Mouse (Mus musculus): ENCODE data around the gene Ppara.

Gene Ppara

DNA sequence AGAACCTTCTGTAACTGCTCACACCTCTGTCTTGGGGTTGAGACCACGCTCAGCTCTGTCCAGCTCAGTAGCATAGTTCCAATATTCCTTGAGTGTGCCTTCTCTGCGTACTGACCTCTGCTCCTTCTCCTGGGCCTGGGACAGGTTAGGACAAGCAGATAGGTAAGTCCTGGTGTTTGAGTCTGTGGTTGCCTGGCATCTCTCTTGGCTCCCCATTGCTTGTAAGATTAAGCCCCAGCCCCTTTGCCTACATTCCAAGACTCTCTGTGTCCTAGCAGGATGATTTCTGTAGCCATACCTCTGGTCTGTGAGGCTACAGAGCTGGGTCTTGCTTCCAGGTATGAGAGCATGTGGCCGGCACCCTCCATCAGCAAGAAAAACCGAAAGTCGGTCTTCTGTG lies 6.6 kb upstream of the Ppara start:
- DNase-seq (ENCODE audit: low spot score): no peak

DNA sequence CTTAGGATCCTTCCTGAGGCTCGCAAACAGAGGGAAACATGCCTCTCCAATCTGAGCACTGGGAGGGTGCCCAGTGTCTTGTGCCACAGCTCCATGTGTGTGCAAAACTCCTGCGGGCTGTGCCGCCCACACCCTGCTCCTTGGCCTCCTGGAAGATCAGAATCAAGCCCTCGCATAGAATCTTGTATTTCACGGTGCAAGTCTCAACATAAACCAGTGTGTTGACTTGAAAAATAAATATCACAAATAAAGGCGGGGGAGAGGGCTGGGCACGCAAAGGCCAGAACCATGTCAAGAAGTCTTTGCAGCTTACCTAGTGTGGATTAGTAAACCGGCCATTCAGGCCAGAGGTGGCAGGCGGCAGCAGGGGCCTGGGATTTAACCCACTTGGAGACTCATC lies 5.5 kb upstream of the Ppara start:
- DNase-seq (ENCODE audit: low spot score): no peak

DNA sequence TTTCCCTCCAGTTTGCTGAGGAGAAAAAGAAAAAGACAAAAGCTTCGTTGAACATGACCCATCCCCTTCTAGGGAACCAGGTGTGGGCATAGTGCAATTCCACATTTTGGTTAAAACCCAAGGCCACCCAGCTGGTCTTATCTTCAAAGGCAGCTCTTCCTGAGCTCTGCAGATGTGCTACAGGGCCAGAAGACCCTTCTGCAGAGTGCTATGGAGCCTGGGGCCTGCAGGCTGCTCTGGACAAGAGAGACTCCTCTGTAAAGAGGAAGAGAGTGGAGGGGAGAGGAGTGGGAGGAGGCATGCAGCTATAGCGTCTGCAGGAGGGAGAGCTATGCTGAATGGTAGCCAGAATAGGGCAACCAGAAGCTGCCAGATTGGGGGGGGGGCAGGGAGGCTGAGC lies 4.8 kb upstream of the Ppara start:
- no peak for DNase-seq (ENCODE audit: low spot score)

DNA sequence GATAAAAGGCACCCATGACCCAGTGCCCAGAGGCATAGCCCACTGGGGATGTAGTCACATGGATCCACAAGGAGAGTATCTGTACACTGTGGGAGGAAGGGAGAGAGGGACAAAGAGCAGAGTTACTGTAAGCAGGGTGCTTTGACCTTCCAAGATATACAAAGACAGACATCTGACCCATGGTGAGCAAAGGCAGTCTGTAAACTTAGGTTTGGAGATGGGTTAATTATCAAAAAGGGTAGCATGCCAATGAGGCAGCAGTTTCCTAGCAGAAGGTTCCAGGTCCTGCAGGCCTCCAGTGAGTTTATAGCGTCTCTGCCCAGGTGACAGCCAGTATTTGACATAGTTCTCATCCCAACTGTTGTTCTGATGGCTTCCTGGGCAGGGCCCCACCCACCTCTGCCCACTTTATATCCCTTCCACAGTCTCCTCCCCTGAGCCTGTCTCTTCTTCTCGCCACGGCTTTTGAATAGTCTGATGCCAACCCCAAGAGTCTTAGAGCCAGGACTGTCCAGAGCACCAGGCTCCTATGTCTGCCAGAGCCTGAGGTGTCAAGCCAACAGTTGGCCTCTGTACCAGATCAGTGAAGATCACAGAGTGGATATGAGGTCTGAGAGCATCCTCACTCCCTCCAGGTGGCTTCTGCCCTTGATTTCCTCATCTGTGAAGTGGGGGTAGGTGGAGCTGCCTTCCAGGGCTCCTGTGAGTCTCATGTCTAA lies 2.7 kb upstream of the Ppara start:
- no peak for DNase-seq (ENCODE audit: low spot score)

DNA sequence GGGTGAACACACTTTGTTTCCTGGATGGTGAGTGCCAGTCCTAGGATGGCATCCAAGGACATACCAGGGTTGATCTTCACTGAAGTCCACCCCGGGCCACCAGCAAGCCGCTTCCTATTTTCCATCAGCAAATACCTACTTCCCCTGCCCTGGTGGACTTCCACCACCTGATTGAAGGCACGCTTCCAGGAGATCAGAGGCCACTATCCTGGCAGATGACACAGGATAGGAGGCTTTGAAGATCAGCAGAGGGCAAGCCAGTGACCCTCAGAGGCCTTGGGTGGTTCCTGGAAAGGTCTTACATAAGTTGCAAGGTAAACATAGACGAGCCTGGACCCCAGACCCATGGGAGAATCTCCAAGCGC lies 2.2 kb upstream of the Ppara start:
- DNase-seq (ENCODE audit: low spot score): no peak

DNA sequence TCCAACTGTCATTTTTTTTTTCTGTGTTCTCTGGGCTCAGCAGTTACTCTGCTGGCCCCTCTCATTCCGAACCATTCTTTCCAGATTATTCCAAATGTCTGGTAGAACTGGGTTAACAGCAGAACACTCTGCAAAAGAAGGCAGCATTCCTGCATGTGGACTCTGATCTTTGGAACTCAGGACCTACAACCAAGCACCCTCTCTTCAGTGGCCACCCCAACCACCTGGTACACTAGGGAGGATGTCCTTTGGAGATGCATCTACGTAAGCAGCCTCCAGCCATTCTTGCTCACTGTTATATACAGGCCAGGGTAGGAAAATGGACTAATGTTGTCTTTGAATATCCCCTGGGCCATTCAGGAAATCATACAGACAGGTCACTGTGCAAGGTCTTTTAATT lies 1.1 kb upstream of the Ppara start:
- DNase-seq (ENCODE audit: low spot score): no peak

DNA sequence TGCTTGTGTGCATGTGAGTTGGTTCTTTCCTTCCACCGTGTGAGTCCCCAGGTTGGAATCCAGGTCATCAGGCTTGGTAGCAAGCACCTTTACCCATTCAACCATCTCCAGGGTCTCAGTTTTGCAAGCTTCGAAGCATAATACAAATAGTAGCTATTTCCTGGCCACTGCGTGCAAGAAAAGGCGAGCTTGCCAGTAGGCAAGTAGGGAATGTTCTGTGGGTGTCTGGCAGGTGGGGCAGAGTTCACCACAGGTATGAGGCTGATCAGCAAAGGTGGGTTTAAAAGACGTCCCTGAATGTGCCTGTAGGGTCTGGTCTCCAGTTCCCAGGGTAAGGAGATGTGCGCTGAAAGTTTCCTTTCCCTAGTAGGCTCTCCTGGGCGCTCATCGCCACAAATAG lies 635 bp upstream of the Ppara start:
- no peak for DNase-seq (ENCODE audit: low spot score)

DNA sequence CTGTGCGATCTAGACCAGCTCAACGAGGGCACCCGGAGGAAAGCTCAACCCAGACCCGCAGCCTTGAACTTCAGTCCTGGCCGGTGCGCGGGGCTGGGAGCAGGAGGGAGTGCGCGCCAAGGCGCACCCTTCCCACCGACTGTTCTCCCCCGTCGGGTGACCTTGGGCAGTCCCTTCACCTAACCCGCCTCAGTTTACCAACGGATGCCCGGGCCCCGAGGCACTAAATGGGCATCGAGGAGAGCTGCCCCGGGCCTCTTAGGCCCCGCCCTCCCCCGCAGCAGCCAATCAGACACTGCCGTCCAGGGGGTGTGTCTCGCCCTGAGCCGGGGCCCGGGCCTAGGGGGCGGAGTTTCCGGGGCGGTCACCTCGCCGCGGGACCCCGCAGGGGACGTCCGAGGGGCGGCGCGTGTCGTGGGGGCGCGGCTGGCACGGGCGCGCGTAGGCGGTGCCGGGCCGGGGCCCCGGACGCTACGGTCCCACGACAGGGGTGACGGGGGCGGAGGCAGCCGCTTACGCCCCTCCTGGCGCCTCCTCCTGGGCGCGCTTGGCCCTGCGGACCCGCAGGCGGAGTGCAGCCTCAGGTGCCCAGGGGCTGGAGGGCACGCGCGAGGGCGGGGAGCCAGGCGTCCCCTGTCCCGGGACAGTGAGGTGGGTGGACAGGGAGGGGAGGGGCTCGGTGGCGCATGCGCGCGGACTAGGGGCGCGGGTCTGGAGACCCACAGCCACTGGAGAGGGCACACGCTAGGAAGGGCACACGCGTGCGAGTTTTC lies 466 bp downstream of the Ppara start:
- DNase-seq (ENCODE audit: low spot score): peak; percentile 84

DNA sequence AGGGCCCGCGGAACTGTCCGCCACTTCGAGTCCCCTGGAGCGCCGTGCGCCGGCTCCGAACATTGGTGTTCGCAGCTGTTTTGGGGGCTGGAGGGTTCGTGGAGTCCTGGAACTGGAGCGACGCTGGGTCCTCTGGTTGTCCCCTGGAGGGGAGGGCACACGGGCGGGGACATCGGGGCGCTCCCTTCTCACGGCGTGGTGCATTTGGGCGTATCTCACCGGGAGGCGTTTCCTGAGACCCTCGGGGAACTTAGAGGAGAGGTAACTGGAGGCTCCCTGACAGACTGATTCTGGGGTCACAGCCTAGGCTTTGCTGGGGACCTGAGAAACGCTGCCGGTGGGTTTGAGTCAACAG lies 1.0 kb downstream of the Ppara start:
- no peak for DNase-seq (ENCODE audit: low spot score)

DNA sequence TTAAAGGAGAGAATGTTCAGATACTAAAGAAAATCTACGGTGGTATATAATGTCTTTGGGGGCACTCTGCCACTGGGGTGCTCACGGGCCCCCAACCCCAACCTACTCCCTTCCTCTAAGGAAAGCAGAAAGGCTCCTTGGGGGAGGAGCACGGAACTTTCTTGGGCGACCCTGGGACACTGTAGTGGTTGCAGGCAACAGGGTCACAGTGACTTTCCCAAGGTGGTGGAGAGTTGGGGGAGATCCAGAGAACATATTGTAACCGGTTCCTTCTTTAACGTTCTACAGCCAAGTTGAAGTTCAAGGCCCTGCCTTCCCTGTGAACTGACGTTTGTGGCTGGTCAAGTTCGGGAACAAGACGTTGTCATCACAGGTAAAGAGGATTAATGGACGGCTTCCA lies 1.7 kb downstream of the Ppara start:
- DNase-seq (ENCODE audit: low spot score): no peak

DNA sequence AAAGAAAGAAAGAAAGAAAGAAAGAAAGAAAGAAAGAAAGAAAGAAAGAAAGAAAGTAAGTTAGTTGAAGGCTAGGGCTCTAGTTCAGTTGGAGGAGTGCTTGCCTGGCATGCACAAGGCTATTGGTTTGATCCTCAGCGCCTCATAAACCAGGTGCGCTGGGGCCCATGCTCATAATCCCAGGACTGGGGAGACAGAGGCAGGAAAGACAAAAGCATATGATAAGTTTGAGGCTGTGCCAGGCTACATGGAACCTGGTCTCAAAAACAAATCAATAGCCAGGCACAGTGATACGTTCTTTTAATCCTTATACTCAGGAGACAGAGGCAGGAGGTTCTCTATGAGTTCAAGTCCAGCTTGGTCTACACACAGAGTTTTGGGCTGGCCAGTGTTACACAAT lies 3.6 kb downstream of the Ppara start:
- no peak for DNase-seq (ENCODE audit: low spot score)

DNA sequence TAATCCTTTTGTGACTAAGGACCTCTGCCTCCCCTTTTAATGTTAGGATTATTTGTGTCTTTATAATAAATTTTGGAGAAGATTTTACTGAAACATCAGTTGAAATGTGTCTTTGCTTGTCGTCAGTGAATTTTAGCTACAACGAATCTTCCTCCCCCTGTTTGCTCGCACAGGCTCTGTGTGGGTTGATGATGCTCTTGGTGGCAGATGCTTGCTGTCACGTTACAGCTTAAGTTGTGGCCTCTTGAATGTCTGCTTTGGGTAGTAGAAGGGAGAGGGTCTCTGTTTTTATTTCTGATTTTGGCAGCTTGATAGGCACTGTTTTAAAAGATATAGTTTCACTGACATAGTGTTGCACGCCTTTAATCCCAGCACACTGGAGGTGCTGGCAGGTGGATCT lies 4.2 kb downstream of the Ppara start:
- no peak for DNase-seq (ENCODE audit: low spot score)

DNA sequence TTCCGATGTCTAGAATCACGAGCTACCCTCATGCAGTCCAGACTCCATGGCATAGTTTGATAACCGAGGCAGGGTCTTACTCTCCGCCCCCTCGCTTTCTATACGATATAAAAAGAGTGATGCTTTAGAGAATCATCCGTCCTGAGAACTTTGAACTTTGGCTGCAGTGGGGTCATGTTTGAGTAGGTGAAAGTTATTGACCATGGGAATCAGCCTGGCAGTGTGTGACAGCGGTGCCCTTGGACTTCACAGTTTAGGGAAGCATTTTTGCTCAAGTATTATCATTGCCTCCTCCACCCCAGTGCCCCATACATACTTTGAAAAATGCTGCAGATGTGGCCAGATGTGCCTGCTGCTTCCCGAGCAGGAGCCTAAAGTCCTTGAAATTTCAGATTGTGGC lies 7.8 kb downstream of the Ppara start:
- no peak for DNase-seq (ENCODE audit: low spot score)

DNA sequence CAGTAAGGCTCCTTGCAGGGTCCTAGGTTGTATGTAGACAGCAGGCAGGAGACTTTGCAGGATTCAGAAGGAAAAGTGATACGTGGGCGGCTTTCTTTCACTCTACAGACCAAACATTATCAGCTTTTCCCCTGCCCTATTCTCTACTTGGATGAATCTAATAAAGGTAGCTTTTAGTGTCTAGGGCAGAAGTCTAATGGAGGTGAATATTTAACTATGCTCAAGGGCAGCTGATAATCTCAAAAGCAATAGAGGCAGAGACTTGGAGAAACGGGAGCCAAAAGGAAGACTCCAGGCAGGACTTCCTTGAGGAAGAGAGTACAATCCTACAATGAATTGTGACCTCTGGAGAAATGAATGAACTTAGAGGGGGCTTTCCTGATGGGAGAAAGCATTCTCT lies 9.2 kb downstream of the Ppara start:
- DNase-seq (ENCODE audit: low spot score): no peak

DNA sequence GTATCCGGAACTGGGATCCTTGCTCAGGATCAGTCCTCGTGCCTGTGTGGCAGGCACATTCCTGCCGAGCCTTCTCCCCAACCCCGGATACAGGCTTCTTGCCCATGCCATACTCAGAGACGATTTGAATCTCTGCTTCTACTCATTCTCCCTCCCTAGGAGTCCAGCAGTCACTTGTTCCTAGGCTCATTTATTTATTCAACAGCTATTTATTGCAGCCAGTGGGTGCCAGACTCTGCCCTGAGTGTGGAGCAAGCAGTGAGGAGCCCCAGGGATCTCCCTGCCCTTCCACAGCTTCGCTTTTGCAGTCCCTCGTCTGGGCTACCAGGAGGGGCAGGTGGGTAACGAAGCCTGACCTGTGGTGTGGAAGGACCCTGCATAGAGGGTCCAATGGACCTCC lies 11.4 kb downstream of the Ppara start:
- DNase-seq (ENCODE audit: low spot score): no peak

DNA sequence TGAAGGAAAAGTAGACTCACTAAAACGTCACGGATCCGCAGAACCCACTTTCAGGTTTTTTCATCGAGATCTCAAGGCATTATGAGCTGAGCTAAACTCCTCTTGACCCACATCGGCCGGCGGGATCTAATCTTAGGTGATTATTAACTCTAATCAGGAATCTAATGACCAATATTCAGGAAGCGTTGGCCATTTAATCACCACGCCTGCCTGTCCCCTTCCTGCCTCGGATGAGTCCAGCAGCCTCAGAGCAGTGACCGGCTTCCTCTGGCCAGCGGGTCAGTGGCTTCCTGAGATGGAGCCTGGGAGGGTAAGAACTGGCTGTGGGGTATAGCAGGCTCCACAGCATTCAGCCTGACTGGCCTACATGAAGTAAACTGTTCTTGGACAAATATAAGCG lies 11.9 kb downstream of the Ppara start:
- DNase-seq (ENCODE audit: low spot score): no peak

DNA sequence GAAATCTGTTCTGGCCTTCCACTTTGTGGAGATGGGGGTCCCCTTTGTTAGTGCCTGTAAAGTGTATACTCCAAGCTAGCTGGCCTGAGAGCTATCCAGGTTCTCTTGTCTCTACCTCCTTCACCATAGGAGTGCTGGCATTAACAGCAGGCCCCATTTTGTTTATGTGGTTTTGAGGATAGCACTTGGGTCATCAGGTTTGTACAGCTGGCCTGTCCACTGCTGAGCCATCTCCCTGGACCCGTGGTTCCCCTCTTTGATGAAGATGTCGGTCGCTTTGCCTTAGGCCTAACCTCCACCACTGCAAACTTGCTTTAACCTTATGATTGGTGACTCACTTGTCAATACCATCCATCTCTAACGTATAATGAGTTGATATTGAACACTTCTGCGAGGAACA lies 13.2 kb downstream of the Ppara start:
- no peak for DNase-seq (ENCODE audit: low spot score)

DNA sequence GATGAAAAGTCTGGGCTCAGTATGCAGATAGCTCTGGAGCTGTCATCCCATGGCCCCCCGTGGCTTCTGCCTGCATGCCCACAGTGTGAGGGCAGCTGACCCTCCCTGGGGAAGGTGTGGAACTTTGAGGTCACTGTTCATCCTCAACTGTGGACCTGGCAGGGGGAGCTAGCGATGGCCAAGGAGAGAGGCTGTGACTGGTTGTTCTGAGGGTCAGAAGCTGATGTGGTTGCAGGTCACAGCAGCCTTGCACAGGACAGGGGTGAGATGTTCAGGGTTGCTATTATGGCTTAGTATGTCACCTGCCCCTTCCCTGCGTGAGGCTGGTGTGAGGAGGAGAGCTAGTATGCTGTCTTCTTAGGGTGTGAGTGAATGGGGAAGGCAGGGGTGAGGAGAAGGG lies 13.7 kb downstream of the Ppara start:
- no peak for DNase-seq (ENCODE audit: low spot score)

DNA sequence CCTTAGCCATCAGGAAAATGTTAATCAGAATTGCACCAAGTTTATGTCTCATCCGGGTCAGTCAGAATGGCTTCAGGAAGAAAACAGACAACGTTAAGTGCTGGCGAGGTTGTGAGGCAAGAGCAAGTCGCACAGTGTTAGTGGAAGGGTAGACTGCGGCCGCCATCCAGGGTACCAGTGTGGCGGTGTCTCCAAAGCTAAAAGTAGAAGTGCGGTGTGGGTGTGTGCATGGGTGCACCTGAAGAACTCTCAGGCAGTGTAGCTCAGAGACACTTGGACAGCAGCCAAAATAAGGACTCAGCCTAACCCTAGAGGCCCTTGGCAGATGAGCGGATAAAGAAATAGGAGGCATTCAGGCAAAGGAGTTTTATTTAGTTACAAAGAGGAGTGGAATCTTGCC lies 14.4 kb downstream of the Ppara start:
- no peak for DNase-seq (ENCODE audit: low spot score)

DNA sequence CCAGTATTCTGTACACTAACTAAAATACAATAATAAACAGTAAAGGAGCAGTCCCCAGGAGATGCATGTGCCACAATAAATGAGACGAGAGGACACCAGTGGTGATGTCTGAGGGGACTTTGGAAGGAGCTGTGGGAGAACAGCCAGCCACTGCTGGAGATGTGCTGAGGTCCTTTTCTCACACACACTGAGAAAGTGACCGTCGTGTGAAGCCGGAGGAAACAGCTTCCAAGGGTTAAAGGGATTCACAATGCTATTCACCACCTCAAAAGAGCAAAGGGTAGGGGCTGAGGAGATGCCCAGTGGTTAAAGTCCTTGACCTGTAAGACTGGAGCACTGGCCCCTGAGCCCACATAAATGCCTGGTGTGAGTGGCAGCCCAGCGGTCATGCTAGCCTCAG lies 15.3 kb downstream of the Ppara start:
- no peak for DNase-seq (ENCODE audit: low spot score)

DNA sequence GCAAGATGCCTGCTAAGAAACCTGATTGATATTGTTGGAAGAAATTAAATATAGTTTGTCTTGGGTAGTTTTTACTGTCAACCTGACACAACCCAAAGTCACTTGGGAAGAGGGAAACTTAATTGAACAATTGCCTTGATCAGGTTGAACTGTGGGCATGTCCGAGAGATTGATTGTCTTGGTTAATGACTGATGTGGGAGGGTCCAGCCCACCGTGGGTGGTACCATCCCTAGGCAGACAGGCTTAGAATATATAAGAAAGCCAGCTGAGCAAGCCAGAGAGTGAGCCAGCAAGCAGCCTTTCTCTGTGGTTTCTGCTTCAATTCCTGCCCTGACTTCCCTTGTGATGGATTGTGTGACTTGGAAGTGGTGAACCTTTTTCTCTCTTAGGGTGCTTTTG lies 17.9 kb downstream of the Ppara start:
- DNase-seq (ENCODE audit: low spot score): no peak

DNA sequence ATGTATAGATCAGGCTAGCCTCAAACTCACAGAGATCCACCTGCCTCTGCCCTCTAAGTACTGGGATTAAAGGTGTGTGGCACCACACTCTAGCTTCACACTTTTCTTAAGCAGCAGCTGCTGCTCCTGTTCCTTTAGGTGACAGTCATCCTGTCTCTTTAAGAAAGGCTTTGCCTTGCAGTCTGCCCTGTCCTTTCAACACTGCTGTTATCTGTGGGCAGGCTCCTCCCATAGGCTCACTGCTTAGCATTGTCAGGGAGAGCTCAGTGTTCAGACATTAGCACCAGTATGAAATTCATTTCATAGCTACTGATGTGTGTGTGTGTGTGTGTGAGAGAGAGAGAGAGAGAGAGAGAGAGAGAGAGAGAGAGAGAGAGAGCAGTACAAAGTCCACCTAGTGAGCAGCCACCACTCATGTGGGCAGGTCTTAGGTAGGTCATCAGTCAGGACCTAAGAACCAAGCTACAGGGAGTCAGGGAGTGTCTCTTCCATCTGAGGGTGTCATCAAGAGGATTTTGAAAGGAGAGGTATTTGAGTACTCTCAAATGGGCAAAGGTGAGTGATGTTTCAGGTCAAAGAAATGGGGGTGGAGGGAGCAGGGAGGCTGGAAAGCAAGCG lies 19.4 kb downstream of the Ppara start:
- DNase-seq (ENCODE audit: low spot score): no peak

DNA sequence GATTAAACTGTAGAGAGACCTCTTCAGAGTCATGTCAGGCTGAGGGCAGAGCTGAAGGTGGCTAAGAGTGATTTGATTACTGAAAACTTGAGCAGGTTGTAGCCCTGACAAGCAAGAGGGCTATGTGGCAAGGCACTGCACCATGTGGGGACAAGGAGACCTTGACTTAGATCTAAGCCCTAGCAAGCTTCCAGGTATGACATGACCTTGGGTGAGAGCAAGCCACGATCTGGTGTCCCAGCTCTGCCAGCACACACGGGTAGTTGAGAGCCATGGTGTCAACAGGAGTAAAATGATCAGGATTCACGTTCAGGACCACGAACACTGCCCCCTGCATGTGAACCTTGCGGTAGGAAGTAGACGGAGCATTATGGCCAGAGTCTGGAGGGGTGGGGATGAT lies 20.4 kb downstream of the Ppara start:
- no peak for DNase-seq (ENCODE audit: low spot score)

DNA sequence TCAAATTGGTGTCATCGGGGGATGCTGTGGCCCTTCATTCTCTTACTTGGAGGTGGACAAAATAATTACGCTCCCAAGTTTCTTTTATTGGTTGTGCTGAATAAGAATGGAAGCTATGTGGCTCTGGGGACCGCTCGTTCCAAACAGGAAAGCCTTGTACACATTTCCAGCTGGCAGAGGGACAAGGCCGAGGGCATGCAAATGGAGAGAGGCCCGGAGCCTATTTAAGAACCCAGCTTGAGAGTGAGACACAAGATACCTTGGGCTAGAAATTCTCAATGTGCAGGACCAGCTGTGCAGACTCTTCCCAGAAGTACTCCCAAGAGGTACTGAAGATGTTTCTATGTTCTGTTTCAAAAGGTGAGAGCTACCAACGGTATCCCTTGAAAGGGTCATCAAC lies 21.8 kb downstream of the Ppara start:
- no peak for DNase-seq (ENCODE audit: low spot score)

Data from embryo, embryonic 10.5 days (tissue).